Mouse (Mus musculus) testis, adult 2 months (tissue): ENCODE measurements around the gene Snx25. TPM values are rescaled to one million over a fixed set of nuclear protein-coding genes. Genes with fewer than 3 reads are reported as not detected.

ENCODE experiments used
- H3K27ac ChIP-seq: fragments of 200-500 bp; 2 replicates; pipeline ENCODE4 v1.5.1; 2012; ENCODE audit warnings: low read depth, low read length; ENCODE audit not compliant: control insufficient read depth, insufficient read depth
- H3K27me3 ChIP-seq: fragments of 200-500 bp; 2 replicates; pipeline ENCODE4 v1.6.1; 2012; ENCODE audit warnings: mild to moderate bottlenecking, low read length, moderate library complexity; ENCODE audit not compliant: control insufficient read depth, insufficient read depth
- H3K36me3 ChIP-seq: fragments of 200-500 bp; 2 replicates; pipeline ENCODE4 v1.6.1; 2012; ENCODE audit warnings: mild to moderate bottlenecking, low read length; ENCODE audit not compliant: control insufficient read depth, insufficient read depth
- H3K4me1 ChIP-seq: fragments of 200-500 bp; 2 replicates; pipeline ENCODE4 v1.6.1; 2012; ENCODE audit warnings: low read length; ENCODE audit not compliant: control insufficient read depth, insufficient read depth
- H3K4me3 ChIP-seq: fragments of 200-500 bp; 2 replicates; pipeline ENCODE4 v1.5.1; 2012; ENCODE audit warnings: low read depth, mild to moderate bottlenecking, low read length, moderate library complexity, mixed read lengths; ENCODE audit not compliant: control insufficient read depth
- CTCF ChIP-seq: fragments of 200-500 bp; IDR thresholded peaks from 2 replicates; pipeline ENCODE4 v1.5.1; 2012; ENCODE audit warnings: low read depth, mild to moderate bottlenecking, inconsistent platforms, low read length, moderate library complexity; ENCODE audit not compliant: control insufficient read depth, insufficient read depth, insufficient replicate concordance
- POLR2A ChIP-seq: fragments of 200-500 bp; IDR thresholded peaks from 2 replicates; pipeline ENCODE4 v1.6.1; 2012; ENCODE audit warnings: low read depth, mild to moderate bottlenecking, inconsistent platforms, low read length, moderate library complexity; ENCODE audit not compliant: control insufficient read depth
- polyA plus RNA-seq: library from polyadenylated mRNA; depleted of rRNA; stranded (reverse); fragments of >200 nt; gene quantifications from 2 replicates; pipeline ENCODE4 v1.2.3, GENCODE M21; 2012

Snx25 gene
- polyA plus RNA-seq, 1 experiment, result 16.2 TPM

DNA sequence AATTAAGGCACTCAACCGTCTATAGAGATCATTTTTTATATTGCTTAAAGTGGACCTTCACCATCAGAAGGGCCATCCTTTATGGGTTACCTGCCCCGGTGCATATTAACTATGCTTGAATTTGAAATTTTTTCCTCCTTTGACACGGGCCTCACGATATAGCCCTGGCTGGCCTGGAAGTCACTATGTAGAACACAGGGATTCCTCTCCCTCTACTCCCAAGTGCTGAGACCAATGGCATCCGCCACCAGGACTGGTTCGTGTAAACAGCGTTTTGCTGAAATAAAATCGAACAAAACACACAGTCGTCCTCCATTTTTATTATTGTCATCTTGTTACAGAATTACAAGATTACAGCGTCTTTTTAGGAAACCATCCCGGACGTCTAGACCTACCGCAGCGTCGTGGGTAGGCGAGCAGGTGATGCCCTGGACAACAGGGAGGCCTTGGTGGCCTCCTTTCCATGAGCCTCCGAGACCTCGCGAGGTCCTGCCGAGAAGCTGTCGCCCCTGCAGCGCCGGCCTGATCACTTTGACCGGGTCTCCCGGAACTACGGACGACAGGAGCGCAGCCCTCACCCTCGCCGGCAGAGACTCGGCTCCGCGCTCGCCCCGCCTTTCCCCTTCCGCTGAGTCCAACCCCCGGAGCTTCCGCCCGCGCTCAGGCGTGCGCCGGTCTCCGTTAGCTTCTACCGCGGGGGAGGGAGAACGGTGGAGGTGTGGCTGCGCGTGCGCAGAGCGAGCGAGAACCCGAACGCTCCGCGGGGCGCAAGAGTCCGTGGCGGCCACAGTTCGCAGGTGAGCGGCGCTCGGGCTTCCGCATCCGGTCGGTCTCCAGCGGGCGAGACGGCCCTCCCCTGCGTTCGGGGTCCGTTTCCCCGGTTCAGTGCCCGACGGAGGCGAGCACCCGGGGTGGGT is 11.3 kb upstream of the Snx25 start:
- Histone ChIP-seq H3K4me3 (peak overlapping the region; percentile 99), H3K4me1 (peaks cover 2% of the 10 kb centered on the region; the same call in 1 of the 2 replicates), H3K36me3 (peaks cover 3% of the 10 kb centered on the region), H3K27ac (peak overlapping the region; percentile 97), H3K27me3 (no peaks in the 10 kb centered on the region)
- TF ChIP-seq POLR2A (peak; percentile 98), CTCF (0 out of 2 replicates have a peak, but pooled peaks have one; percentile 20)

DNA sequence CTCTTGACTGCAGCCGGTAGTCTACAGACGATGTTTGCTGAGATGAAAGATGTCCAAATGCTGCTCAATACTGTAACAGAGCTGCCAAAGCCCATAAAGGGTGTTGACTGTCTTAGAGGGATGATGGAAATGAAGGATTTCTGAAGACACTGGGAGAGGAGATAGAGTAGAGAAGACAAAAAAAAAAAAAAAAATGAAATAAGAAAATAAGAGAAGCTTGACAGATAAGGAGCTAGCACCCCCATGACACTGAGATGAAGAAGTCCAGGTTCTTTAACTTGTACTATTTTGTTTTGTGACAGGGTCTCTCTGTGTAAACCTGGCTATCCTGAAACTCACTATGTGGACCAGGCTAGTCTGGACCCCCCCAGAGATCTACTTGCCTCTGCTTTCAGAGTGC is 1.1 kb upstream of the Snx25 start:
- Histone ChIP-seq H3K4me1 (no peaks in the 10 kb centered on the region; the same call in 1 of the 2 replicates), H3K4me3 (peak overlapping the region; percentile 91; the same call in 1 of the 2 replicates), H3K27me3 (no peaks in the 10 kb centered on the region), H3K27ac (no peak overlapping the region), H3K36me3 (no peaks in the 10 kb centered on the region; the same call in 1 of the 2 replicates)
- TF ChIP-seq POLR2A (no peak), CTCF (no peak)

DNA sequence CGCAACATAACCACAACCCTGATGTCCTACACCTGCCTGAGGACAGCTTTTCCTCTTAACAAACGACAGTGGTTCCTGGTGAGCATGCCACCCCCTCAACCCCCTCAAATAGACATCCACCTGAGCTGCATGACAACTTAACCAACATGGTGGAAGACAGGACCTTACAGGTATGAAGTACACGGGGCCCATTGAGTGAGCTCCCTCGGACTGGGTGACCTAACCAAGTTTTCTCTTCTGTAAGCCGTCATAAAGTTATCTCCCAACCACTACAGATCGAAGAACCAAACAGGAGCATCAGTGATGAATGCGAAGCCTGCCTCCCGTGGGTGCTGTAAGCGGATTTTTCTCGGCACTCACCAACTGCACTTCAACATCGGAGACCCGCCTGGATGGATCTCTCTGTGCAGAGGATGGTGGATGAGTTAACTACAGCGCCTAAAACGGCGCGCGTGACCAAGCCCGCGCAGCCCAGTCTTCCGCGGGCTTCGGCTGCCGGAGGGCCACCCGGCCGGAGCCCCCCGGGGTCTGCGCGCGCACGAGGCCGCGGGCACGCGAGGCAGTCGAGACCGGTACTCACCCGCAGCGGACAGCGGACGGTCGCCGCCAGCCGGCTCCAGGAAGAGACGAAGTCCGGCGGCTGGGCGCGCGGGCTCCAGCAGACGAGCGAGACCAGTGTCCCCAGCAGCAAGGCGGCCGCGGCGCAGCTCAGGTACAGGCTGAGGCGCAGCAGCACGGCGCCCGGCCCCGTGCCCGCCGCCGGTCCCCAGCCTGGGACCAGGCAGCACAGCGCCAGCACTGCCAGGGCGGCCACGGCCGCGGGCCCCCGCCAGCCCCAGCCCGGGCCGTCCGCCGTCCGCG is 527 bp downstream of the Snx25 start, which contains the start of gene Cfap97:
TSS of gene Cfap97 (plus strand) at position 570 of the 861 bp plus-strand sequence.
- TF ChIP-seq CTCF (no peak), POLR2A (0 out of 2 replicates have a peak, but pooled peaks have one; percentile 30)
- H3K4me1 ChIP-seq, result no peaks in the 10 kb centered on the region; the same call in 1 of the 2 replicates
- H3K4me3 ChIP-seq, result peak within 1 kb of the TSS; percentile 92
- peak within 1 kb of the TSS; percentile 66 for H3K27ac ChIP-seq
- H3K36me3 ChIP-seq, result no peaks in the 10 kb centered on the region; the same call in 1 of the 2 replicates
- no peaks in the 10 kb centered on the region for H3K27me3 ChIP-seq

DNA sequence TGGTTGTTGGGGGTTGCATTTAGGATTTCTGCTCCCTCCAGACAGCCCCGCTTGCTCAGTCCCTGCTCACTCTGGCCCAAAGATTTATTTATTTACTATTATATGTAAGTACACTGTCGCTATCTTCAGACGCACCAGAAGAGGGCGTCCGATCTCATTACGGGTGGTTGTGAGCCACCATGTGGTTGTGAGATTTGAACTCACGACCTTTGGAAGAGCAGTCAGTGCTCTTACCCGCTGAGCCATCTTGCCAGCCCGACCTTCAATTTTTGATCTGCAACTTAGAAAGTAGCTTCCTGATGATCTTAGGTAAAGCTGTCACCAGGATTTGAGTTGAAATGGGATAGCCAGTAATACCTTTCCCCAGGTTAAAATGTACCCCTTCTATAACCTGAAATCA is 2.2 kb downstream of the Snx25 start:
- Histone ChIP-seq H3K36me3 (no peaks in the 10 kb centered on the region; the same call in 1 of the 2 replicates), H3K27me3 (no peaks in the 10 kb centered on the region), H3K27ac (no peak overlapping the region), H3K4me3 (no peak overlapping the region), H3K4me1 (no peaks in the 10 kb centered on the region; the same call in 1 of the 2 replicates)
- TF ChIP-seq CTCF, result no peak
- TF ChIP-seq POLR2A, result no peak

DNA sequence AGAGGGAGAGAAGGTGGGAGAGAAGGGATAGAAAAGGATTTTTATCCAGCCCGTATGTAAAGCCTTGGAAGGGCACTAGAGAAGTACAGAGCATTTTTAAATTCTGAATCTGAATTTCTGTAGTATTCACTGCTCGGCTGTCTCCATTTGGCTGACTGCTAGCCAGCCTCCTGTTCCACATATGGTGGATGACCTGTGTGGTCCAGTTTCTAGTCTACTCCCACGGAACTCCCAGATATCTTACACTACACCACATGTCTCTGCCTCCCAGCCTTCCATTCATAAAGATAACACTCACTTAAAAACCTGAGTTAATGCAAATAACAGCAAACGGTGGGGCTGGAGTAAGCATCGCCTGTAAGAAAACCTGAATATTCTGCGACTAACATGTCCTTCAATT is 2.7 kb downstream of the Snx25 start:
- Histone ChIP-seq H3K36me3 (no peaks in the 10 kb centered on the region; the same call in 1 of the 2 replicates), H3K4me3 (no peak overlapping the region), H3K4me1 (no peaks in the 10 kb centered on the region; the same call in 1 of the 2 replicates), H3K27ac (no peak overlapping the region), H3K27me3 (no peaks in the 10 kb centered on the region)
- TF ChIP-seq CTCF (no peak), POLR2A (no peak)

DNA sequence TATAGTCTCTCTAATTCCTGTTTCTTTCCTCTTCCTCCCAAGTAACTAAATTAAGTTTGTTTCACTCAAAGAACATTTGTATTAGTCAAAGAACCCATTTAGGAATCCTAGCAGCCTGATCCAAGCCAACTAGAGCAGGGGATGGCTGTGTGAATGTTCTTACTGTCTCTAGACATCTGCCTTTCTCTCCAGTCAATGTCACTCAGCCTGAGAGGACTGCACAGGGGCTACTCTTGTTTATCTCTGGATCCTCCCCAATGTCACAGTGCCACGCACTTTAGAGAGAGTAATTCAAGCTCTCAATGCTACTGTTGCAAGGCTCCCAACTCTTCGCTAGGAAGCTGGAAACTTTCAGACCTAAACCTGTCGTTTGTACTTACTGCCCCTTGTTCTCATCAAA is 5.8 kb downstream of the Snx25 start:
- H3K4me3 ChIP-seq, result no peak overlapping the region
- no peaks in the 10 kb centered on the region for H3K27me3 ChIP-seq
- TF ChIP-seq CTCF, result no peak
- TF ChIP-seq POLR2A, result no peak
- no peaks in the 10 kb centered on the region for H3K4me1 ChIP-seq
- H3K36me3 ChIP-seq, result no peaks in the 10 kb centered on the region
- H3K27ac ChIP-seq, result no peak overlapping the region

DNA sequence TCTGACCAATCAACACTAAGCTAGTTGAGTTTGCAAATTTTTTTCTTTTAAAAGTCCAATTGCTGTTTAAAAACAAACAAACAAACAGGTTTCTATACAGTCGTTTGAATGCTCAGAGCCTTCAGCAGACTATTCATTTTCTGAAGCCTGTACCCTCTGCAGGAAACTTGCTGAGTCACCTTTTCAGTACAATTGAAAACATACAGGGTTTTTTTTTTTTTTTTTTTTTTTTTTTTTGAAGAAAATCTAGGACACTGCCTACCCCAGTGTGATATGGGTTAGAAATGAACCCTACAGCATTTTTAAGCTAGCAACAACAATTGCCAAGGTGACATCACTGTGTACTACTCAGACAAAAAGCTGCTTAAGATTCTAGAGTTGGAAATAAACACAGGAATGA is 8.0 kb downstream of the Snx25 start:
- no peaks in the 10 kb centered on the region for H3K4me1 ChIP-seq
- no peak overlapping the region for H3K27ac ChIP-seq
- TF ChIP-seq CTCF (no peak), POLR2A (no peak)
- no peaks in the 10 kb centered on the region for H3K27me3 ChIP-seq
- H3K4me3 ChIP-seq, result no peak overlapping the region
- H3K36me3 ChIP-seq, result no peaks in the 10 kb centered on the region
